Mouse (Mus musculus) ES-Bruce4 (cell line): ENCODE data around the gene Aldh1a2. TPM values are rescaled to one million over a fixed set of nuclear protein-coding genes. Genes with fewer than 3 reads are reported as not detected.

Source experiments
- H3K27ac ChIP-seq: 2 replicates; pipeline ENCODE4 v1.5.1; 2012; ENCODE audit warnings: low read length, inconsistent platforms; ENCODE audit not compliant: insufficient read depth
- H3K27me3 ChIP-seq: 2 replicates; pipeline ENCODE4 v1.6.1; 2012; ENCODE audit warnings: mild to moderate bottlenecking, low read length, inconsistent platforms; ENCODE audit not compliant: control insufficient read depth, poor library complexity, insufficient read depth, severe bottlenecking
- H3K36me3 ChIP-seq: 2 replicates; pipeline ENCODE4 v1.6.1; 2012; ENCODE audit warnings: inconsistent platforms, mild to moderate bottlenecking, low read length, moderate library complexity; ENCODE audit not compliant: control insufficient read depth, poor library complexity, insufficient read depth, severe bottlenecking
- H3K4me1 ChIP-seq: one replicate; pipeline ENCODE4 v1.8.1; 2011; ENCODE audit warnings: low read length; ENCODE audit not compliant: control insufficient read depth, insufficient read depth
- H3K4me3 ChIP-seq: 2 replicates; pipeline ENCODE4 v1.5.1; 2011; ENCODE audit warnings: low read depth, mild to moderate bottlenecking, low read length
- H3K9ac ChIP-seq: 2 replicates; pipeline ENCODE4 v1.6.1; 2012; ENCODE audit warnings: low read depth, mild to moderate bottlenecking, inconsistent platforms; ENCODE audit not compliant: poor library complexity, severe bottlenecking
- H3K9me3 ChIP-seq: replicated peaks from 2 replicates; pipeline ENCODE4 v1.6.1; 2012; ENCODE audit warnings: mild to moderate bottlenecking, low read length, inconsistent platforms; ENCODE audit not compliant: control insufficient read depth, poor library complexity, insufficient read depth, severe bottlenecking
- CTCF ChIP-seq: IDR thresholded peaks from one replicate; pipeline ENCODE4 v1.8.1; 2011; ENCODE audit warnings: low read depth, low read length
- EP300 ChIP-seq: IDR thresholded peaks from 2 replicates; pipeline ENCODE4 v1.6.1; 2011; ENCODE audit warnings: low read depth, low read length; ENCODE audit not compliant: insufficient read depth
- POLR2A ChIP-seq: IDR thresholded peaks from one replicate; pipeline ENCODE4 v1.8.1; 2011; ENCODE audit warnings: low read length; ENCODE audit not compliant: insufficient read depth
- polyA plus RNA-seq: library from polyadenylated mRNA; stranded (reverse); fragments of >200 nt; gene quantifications from 2 replicates; pipeline ENCODE4 v1.2.4, GENCODE M21; 2011; ENCODE audit warnings: low read depth; ENCODE audit not compliant: missing spikeins, insufficient read depth, insufficient read length

Gene Aldh1a2
- 1.9 and 2.0 TPM in 2 replicates for polyA plus RNA-seq

DNA sequence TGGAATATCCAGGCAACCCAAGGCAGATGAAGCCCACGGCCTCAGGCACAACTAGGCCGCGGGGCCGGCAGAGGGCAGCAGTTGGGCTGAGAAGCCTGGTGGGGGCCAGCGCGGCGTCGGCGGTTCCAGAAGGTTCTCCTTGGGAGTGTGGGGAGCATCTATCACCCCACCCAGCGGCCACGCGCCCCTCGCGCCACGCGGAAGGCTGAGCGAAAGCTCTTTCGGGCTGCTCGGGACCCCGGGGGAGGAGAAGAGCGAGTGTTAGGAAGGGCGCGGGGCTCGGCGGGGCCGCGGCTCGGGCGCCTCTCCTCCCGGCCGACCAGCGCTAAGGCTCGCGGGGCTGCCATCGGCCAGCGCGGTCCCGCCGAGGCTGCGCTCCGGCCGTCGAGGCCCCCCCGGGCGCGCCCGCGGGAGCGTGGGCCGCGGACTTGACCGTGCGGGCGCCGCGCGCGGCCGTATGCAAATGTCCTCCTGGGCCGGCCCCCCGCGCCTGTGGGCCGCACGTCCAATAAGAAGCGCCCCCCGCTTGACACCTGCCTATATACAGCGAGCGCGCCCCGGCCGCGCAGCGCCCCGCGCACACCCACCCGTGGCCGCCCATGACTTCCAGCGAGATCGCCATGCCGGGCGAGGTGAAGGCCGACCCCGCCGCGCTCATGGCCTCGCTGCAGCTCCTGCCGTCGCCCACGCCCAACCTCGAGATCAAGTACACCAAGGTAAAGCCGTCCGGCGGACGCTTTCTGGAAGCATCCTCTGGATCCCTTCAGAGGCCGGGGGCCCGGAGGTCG, at the start of gene Aldh1a2:
TSS of gene Aldh1a2 (plus strand) at position 542 of the 788 bp plus-strand sequence.
- H3K9ac ChIP-seq, result peak within 1 kb of the TSS; percentile 69
- H3K9me3 ChIP-seq, result no peaks in the 10 kb centered on the region
- H3K4me1 ChIP-seq, result no peaks in the 10 kb centered on the region
- H3K36me3 ChIP-seq, result no peaks in the 10 kb centered on the region
- TF ChIP-seq EP300 (no peak), CTCF (peak; percentile 59), POLR2A (no peak)
- H3K27ac ChIP-seq, result no peak within 1 kb of the TSS
- H3K27me3 ChIP-seq, result peaks cover 26% of the 10 kb centered on the region
- peak within 1 kb of the TSS; percentile 82 for H3K4me3 ChIP-seq

DNA sequence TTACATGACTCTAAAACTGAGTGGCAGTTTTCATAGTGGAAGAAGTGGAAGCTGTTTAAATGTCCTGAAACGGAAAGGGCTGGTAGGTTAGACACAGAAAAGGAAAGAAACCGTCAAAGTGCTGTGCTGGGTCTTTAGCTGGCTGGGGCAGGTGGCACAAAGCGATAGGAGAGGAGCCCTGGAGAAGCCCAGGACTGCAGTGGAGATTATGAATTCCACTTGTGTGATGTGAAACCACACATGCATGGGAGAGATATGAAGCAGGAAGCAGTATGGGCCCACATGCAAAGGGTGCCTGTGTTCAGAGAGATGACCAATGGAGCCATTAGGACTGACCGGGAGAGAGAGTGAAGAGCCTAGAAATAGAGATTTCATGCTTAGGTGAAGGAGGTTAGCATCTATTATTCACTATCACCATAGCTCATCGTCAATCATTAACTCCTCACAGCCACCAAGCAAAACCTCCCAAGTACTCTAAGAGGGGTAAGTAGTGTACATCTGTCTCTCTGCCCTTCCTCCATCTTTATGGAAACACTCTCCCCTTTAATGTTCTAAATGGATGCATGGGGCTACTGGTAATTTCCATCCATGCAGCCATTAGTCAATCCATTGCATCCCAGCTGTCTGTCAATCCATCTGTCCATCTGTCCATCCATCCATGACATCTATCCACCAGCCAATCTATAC, 49.4 kb upstream of the Aldh1a2 start:
- no peaks in the 10 kb centered on the region for H3K36me3 ChIP-seq
- no peaks in the 10 kb centered on the region for H3K9me3 ChIP-seq
- no peak overlapping the region for H3K9ac ChIP-seq
- TF ChIP-seq CTCF (no peak), POLR2A (no peak), EP300 (no peak)
- no peak overlapping the region for H3K27ac ChIP-seq
- no peaks in the 10 kb centered on the region for H3K27me3 ChIP-seq
- H3K4me3 ChIP-seq, result no peak overlapping the region
- no peaks in the 10 kb centered on the region for H3K4me1 ChIP-seq

DNA sequence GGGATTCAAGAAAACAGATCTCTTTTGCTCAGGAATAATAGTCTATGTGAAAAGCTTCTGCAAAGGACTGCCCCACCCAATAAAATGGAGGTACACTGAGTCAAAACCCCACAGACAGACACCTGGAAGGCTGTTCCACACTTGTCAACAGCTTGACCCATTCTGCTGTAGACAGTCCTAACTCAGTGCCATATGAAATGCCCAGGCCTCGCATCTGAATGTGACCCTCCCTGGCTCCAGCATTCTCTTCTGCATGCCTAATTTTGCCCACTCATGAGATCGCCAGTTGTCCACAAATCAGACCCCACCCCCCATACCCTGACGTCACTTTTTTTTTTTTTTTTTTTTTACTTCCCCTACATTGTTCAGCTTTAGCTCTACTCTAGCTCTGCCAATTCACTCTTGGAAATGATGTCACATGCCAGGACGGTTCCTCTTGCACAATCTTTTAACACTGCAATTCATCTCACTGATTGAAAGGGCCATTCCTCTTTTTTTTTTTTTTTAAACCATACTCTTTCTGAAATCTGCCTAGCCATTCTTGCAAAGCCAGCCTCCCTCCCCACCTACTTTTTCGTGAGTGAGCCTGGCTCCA, 48.6 kb upstream of the Aldh1a2 start:
- Histone ChIP-seq H3K27ac (no peak overlapping the region), H3K9ac (no peak overlapping the region), H3K4me3 (no peak overlapping the region), H3K4me1 (no peaks in the 10 kb centered on the region), H3K36me3 (no peaks in the 10 kb centered on the region), H3K27me3 (no peaks in the 10 kb centered on the region), H3K9me3 (no peaks in the 10 kb centered on the region)
- TF ChIP-seq CTCF, result no peak
- no peak for TF ChIP-seq POLR2A
- no peak for TF ChIP-seq EP300

DNA sequence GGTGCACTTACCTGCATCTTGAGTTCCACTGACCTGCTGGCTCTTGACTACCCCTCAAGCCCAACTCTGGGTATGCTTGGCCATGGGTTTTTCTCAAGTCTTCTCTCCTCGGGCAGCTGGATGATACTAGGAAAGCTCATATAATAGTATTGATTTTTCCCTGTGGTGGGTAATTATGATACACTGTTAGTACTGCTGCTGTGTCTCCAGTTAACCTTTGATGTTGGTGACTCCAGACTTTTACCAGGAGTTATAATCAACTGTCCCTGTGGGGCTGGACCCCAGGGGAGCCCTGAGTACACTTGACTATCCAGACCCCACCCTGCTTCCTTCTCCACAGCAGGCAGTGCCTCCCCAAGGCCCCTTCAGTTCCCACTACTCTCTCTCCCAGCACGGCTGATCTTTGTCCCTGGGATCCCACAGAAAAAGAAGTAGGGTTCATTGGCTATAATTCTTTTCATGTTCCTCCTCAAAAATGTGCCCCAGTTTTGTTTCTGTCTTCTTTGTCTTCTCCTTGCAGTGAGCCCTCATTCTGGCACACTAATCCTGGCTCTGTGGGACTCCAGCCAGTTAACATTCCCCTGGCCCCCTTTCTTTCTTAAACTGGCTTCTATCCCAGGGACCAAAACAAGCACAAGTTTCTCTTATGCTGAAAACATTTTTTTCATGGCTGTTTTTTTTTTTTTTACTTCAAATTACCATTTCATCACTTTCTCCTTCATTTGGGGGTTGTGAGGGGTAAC, 47.9 kb upstream of the Aldh1a2 start:
- no peaks in the 10 kb centered on the region for H3K4me1 ChIP-seq
- TF ChIP-seq POLR2A, result no peak
- TF ChIP-seq CTCF, result no peak
- no peaks in the 10 kb centered on the region for H3K27me3 ChIP-seq
- H3K27ac ChIP-seq, result no peak overlapping the region
- H3K9ac ChIP-seq, result no peak overlapping the region
- no peaks in the 10 kb centered on the region for H3K36me3 ChIP-seq
- H3K9me3 ChIP-seq, result no peaks in the 10 kb centered on the region
- H3K4me3 ChIP-seq, result no peak overlapping the region

DNA sequence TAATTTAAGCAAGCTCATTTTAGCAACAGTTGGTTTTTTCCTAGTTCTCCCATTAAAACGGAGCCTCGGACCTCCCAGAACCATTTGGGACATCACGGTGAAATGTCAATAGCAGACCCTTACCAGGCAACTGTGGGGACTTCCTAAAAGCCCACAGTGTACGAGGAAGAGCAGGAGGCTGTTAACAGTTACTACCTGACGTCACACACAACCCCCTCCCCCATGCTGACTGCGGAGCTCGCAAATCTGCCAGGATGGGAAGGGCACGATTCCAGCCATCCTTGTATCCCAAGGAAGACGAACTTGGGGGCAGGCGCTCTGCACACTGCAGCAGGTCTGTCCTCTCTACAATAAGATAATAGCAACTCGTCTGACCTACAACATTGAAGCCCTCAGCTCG, 47.1 kb upstream of the Aldh1a2 start, which contains the start of gene Aqp9:
TSS of gene Aqp9 (minus strand) at position 172 of the 400 bp plus-strand sequence.
- H3K9ac ChIP-seq, result no peak within 1 kb of the TSS
- no peak within 1 kb of the TSS for H3K27ac ChIP-seq
- no peak for TF ChIP-seq CTCF
- TF ChIP-seq EP300, result no peak
- no peak for TF ChIP-seq POLR2A
- H3K27me3 ChIP-seq, result no peaks in the 10 kb centered on the region
- no peaks in the 10 kb centered on the region for H3K9me3 ChIP-seq
- H3K4me1 ChIP-seq, result no peaks in the 10 kb centered on the region
- no peaks in the 10 kb centered on the region for H3K36me3 ChIP-seq
- no peak within 1 kb of the TSS for H3K4me3 ChIP-seq
